Mouse (Mus musculus): ENCODE data around the gene Luc7l. TPM values are rescaled to one million over a fixed set of nuclear protein-coding genes. Genes with fewer than 3 reads are reported as not detected.

The Luc7l gene
- polyA plus RNA-seq, 1 experiment from 2014 or later: 75.7 TPM

DNA sequence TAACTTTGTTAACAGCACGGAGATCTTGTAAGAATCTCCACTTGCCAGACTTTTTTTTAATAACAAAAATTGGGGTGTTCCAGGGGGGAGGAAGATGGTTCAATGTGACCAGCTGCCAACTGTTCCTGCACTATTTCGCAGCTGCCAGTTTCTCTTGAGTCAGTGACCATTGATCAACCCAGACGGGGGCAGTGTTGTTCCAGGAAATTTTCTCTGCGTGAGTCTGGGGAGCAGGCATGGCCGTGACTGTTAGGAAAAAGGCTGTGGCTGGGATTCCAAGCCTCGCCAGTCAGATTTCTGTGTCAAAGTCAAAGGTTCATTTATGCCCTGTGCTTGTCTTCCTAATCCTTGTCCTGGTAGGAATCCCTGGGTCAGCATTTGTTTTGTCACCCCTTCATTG, 61.6 kb downstream of the Luc7l start:
- H3K4me1 ChIP-seq (replicated peaks; ENCODE audit: insufficient read depth, low read length): peaks cover 8% of the 10 kb centered on the region; the same call in 1 of the 2 replicates
- WGBS: 10% methylated on average over 6 of the region's 6 CpGs
- H3K4me3 ChIP-seq (replicated peaks; ENCODE audit: low read depth, low read length): no peak overlapping the region
- no peak overlapping the region for H3K9ac ChIP-seq (ENCODE audit: low read depth, low read length)
- peak; percentile 87 for DNase-seq (ENCODE audit: low spot score)
- no peak for ATAC-seq (replicated peaks; ENCODE audit: low FRiP score, low read depth)
- no peaks in the 10 kb centered on the region for H3K27me3 ChIP-seq (ENCODE audit: insufficient read depth, low read length)
- TF ChIP-seq CTCF (IDR thresholded peaks at IDR 0.05; ENCODE audit: low read depth): peak; percentile 80
- H3K9me3 ChIP-seq (replicated peaks; ENCODE audit: low read length): no peaks in the 10 kb centered on the region
- no peak overlapping the region for H3K27ac ChIP-seq
- no peak overlapping the region for H3K4me2 ChIP-seq (ENCODE audit: low read length)
- H3K36me3 ChIP-seq (ENCODE audit: insufficient read depth, low read length): no peaks in the 10 kb centered on the region

GRCm38 (mm10) chr17:26315474-26315873, 62.8 kb downstream of the Luc7l start:
- Histone ChIP-seq H3K27me3 (ENCODE audit: insufficient read depth, low read length) (no peaks in the 10 kb centered on the region), H3K9me3 (replicated peaks; ENCODE audit: low read length) (no peaks in the 10 kb centered on the region), H3K4me1 (replicated peaks; ENCODE audit: insufficient read depth, low read length) (peaks cover 8% of the 10 kb centered on the region; the same call in 1 of the 2 replicates), H3K36me3 (ENCODE audit: insufficient read depth, low read length) (no peaks in the 10 kb centered on the region), H3K4me3 (replicated peaks; ENCODE audit: low read depth, low read length) (no peak overlapping the region), H3K9ac (ENCODE audit: low read depth, low read length) (0 out of 2 replicates have a peak overlapping the region, but pooled peaks have one; percentile 4), H3K27ac (no peak overlapping the region), H3K4me2 (ENCODE audit: low read length) (0 out of 2 replicates have a peak overlapping the region, but pooled peaks have one; percentile 11)
- TF ChIP-seq CTCF (IDR thresholded peaks at IDR 0.05; ENCODE audit: low read depth): no peak
- DNase-seq (ENCODE audit: low spot score) (peak; percentile 10), ATAC-seq (replicated peaks; ENCODE audit: low FRiP score, low read depth) (no peak)
- 32% methylated on average over 10 of the region's 10 CpGs for WGBS

- TF ChIP-seq CTCF (IDR thresholded peaks at IDR 0.05; ENCODE audit: low read depth): no peak
- ATAC-seq (replicated peaks; ENCODE audit: low FRiP score, low read depth) (no peak), DNase-seq (ENCODE audit: low spot score) (no peak)
- no peaks in the 10 kb centered on the region for H3K27me3 ChIP-seq (ENCODE audit: insufficient read depth, low read length)
- no peak overlapping the region for H3K4me3 ChIP-seq (replicated peaks; ENCODE audit: low read depth, low read length)
- H3K4me1 ChIP-seq (replicated peaks; ENCODE audit: insufficient read depth, low read length): peaks cover 8% of the 10 kb centered on the region; the same call in 1 of the 2 replicates
- no peaks in the 10 kb centered on the region for H3K36me3 ChIP-seq (ENCODE audit: insufficient read depth, low read length)
- H3K9ac ChIP-seq (ENCODE audit: low read depth, low read length): no peak overlapping the region
- H3K27ac ChIP-seq: no peak overlapping the region
- H3K9me3 ChIP-seq (replicated peaks; ENCODE audit: low read length): no peaks in the 10 kb centered on the region
- WGBS: 96% methylated on average over 1 of the region's 1 CpGs
- H3K4me2 ChIP-seq (ENCODE audit: low read length): no peak overlapping the region
Observed at GRCm38 (mm10) chr17:26318441-26318840, 65.7 kb downstream of the Luc7l start.

Other genes with a start within 250 kb of the Luc7l start
- gene Rab11fip3, start 183.3 kb upstream of the Luc7l start, polyA plus RNA-seq (2015; fragmentation: Nextera tagmentation; extraction: Ambion mirVana): 35.3 and 40.2 TPM in 2 replicates
- gene Decr2, start 162.6 kb upstream of the Luc7l start, polyA plus RNA-seq (2015; fragmentation: Nextera tagmentation; extraction: Ambion mirVana): 44.8 and 47.3 TPM in 2 replicates
- gene Nme4, start 157.3 kb upstream of the Luc7l start, polyA plus RNA-seq (2015; fragmentation: Nextera tagmentation; extraction: Ambion mirVana): 56.1 and 57.6 TPM in 2 replicates
- gene Tmem8, start 139.6 kb upstream of the Luc7l start, polyA plus RNA-seq (2015; fragmentation: Nextera tagmentation; extraction: Ambion mirVana): 13.0 and 14.0 TPM in 2 replicates
- gene Mrpl28, start 129.4 kb upstream of the Luc7l start, polyA plus RNA-seq (2015; fragmentation: Nextera tagmentation; extraction: Ambion mirVana): 175 and 192 TPM in 2 replicates
- 11.1 and 19.4 TPM in 2 replicates for gene Axin1, start 114.2 kb upstream of the Luc7l start, polyA plus RNA-seq (2015; fragmentation: Nextera tagmentation; extraction: Ambion mirVana)
- 1.9 and 2.0 TPM in 2 replicates for gene Pdia2, start 53.8 kb upstream of the Luc7l start, polyA plus RNA-seq (2015; fragmentation: Nextera tagmentation; extraction: Ambion mirVana)
- 9.1 and 11.1 TPM in 2 replicates for gene Rgs11, start 49.9 kb upstream of the Luc7l start, polyA plus RNA-seq (2015; fragmentation: Nextera tagmentation; extraction: Ambion mirVana)
- 16.8 and 22.4 TPM in 2 replicates for gene Arhgdig, start 45.1 kb upstream of the Luc7l start, polyA plus RNA-seq (2015; fragmentation: Nextera tagmentation; extraction: Ambion mirVana)
- gene Fam234a, start 8.7 kb upstream of the Luc7l start, polyA plus RNA-seq (2015; fragmentation: Nextera tagmentation; extraction: Ambion mirVana): 81.6 and 85.6 TPM in 2 replicates
- gene Neurl1b, start 161.9 kb downstream of the Luc7l start, polyA plus RNA-seq (2015; fragmentation: Nextera tagmentation; extraction: Ambion mirVana): 1.6 and 2.1 TPM in 2 replicates

All from kidney, postnatal 0 days (tissue).